Mouse (Mus musculus) forebrain, embryonic 14.5 days (tissue): ENCODE measurements around the gene Tbc1d10c. TPM values are rescaled to one million over a fixed set of nuclear protein-coding genes. Genes with fewer than 3 reads are reported as not detected.

Experiments used
- ATAC-seq: fragments of 200-750 bp; cut with Nextera tagmentation; 2 replicates; pipeline ENCODE4 v1.8.0; 2017; ENCODE audit warnings: mild to moderate bottlenecking, moderate library complexity
- DNase-seq: peaks from one replicate; pipeline ENCODE4 v3.0.0-alpha.2; 2015; ENCODE audit warnings: low spot score
- H3K27ac ChIP-seq: fragments of 300-500 bp; sonication (generic); 2 replicates; pipeline ENCODE4 v1.5.1; 2014; ENCODE audit warnings: low read depth, mild to moderate bottlenecking, control low read depth, low read length, moderate library complexity
- H3K27me3 ChIP-seq: fragments of 300-500 bp; sonication (generic); replicated peaks from 2 replicates; pipeline ENCODE4 v1.6.1; 2014; ENCODE audit warnings: low read length, control low read depth, mixed read lengths; ENCODE audit not compliant: control insufficient read depth, insufficient read depth
- H3K36me3 ChIP-seq: fragments of 300-500 bp; sonication (generic); 2 replicates; pipeline ENCODE4 v1.6.1; 2014; ENCODE audit warnings: low read length, control low read depth; ENCODE audit not compliant: control insufficient read depth, insufficient read depth
- H3K4me1 ChIP-seq: fragments of 300-500 bp; sonication (generic); 2 replicates; pipeline ENCODE4 v1.6.1; 2014; ENCODE audit warnings: antibody characterized with exemption, low read length, control low read depth; ENCODE audit not compliant: control insufficient read depth, insufficient read depth
- H3K4me2 ChIP-seq: fragments of 300-500 bp; sonication (generic); 2 replicates; pipeline ENCODE4 v1.6.1; 2014; ENCODE audit warnings: mild to moderate bottlenecking, control low read depth, low read length
- H3K4me3 ChIP-seq: fragments of 300-500 bp; sonication (generic); 2 replicates; pipeline ENCODE4 v1.5.1; 2014; ENCODE audit warnings: low read depth, low read length, control low read depth
- H3K9ac ChIP-seq: fragments of 300-500 bp; sonication (generic); 2 replicates; pipeline ENCODE4 v1.6.1; 2014; ENCODE audit warnings: mild to moderate bottlenecking, low read length, control low read depth, moderate library complexity
- H3K9me3 ChIP-seq: fragments of 300-500 bp; sonication (generic); replicated peaks from 2 replicates; pipeline ENCODE4 v1.6.1; 2016; ENCODE audit warnings: low read length, control low read depth, mixed read lengths; ENCODE audit not compliant: control insufficient read depth
- WGBS: fragments of 180-500 bp; shearing (Covaris S2); extraction: QIAGEN DNeasy Blood & Tissue Kit; methylation state at CpG from one replicate; pipeline ENCODE4 v1.1.7; 2014; 5-methylcytosine and 5-hydroxymethylcytosine counted together
- polyA plus RNA-seq: library from polyadenylated mRNA; unstranded; fragments of >200 nt; fragmentation: Nextera tagmentation; extraction: Ambion mirVana; gene quantifications from 2 replicates; pipeline ENCODE4 v1.2.1, GENCODE M21; 2014

Gene Tbc1d10c
- polyA plus RNA-seq, 1 experiment from 2014 or later = 0.52 TPM

- Histone ChIP-seq H3K4me3 (peak overlapping the region; percentile 68), H3K36me3 (peaks cover 25% of the 10 kb centered on the region), H3K27me3 (no peaks in the 10 kb centered on the region), H3K4me1 (peaks cover 10% of the 10 kb centered on the region), H3K4me2 (peak overlapping the region; percentile 97), H3K9me3 (no peaks in the 10 kb centered on the region), H3K27ac (peak overlapping the region; percentile 80), H3K9ac (peak overlapping the region; percentile 74)
- WGBS = 31% methylated on average over 4 of the region's 4 CpGs
- DNase-seq (no peak), ATAC-seq (peak; percentile 30; the same call in 1 of the 2 replicates)
Observed at GRCm38 (mm10) chr19:4163543-4163887, 27.6 kb downstream of the Tbc1d10c start.

- WGBS = 6% methylated on average over 42 of the region's 42 CpGs
- H3K4me2 ChIP-seq = peak within 1 kb of the TSS; percentile 97
Observed at GRCm38 (mm10) chr19:4162646-4163542, 28.2 kb downstream of the Tbc1d10c start, which contains the start of gene Rps6kb2. Gene Rps6kb2 (minus strand): TSS chr19:4163354.

GRCm38 (mm10) chr19:4159049-4159448, 32.0 kb downstream of the Tbc1d10c start:
- Histone ChIP-seq H3K4me3 (no peak overlapping the region), H3K9me3 (no peaks in the 10 kb centered on the region), H3K27me3 (no peaks in the 10 kb centered on the region), H3K4me1 (peaks cover 10% of the 10 kb centered on the region), H3K36me3 (peaks cover 56% of the 10 kb centered on the region), H3K27ac (no peak overlapping the region), H3K9ac (no peak overlapping the region), H3K4me2 (no peak overlapping the region)
- no peak for DNase-seq
- 95% methylated on average over 8 of the region's 8 CpGs for WGBS
- ATAC-seq = no peak

More at GRCm38 (mm10) chr19:4162646-4163542, 28.2 kb downstream of the Tbc1d10c start, which contains the start of gene Rps6kb2:
- Histone ChIP-seq H3K36me3 (peaks cover 31% of the 10 kb centered on the region), H3K27me3 (no peaks in the 10 kb centered on the region), H3K4me1 (peaks cover 10% of the 10 kb centered on the region), H3K4me3 (peak within 1 kb of the TSS; percentile 68), H3K9ac (peak within 1 kb of the TSS; percentile 74), H3K27ac (peak within 1 kb of the TSS; percentile 80), H3K9me3 (no peaks in the 10 kb centered on the region)
- ATAC-seq = peak; percentile 95
- DNase-seq = peak; percentile 99

- H3K36me3 ChIP-seq = peaks cover 74% of the 10 kb centered on the region
- ATAC-seq (no peak), DNase-seq (no peak)
- H3K4me1 ChIP-seq = no peaks in the 10 kb centered on the region
- H3K4me2 ChIP-seq = no peak overlapping the region
- H3K4me3 ChIP-seq = no peak overlapping the region
- no peaks in the 10 kb centered on the region for H3K27me3 ChIP-seq
- no peak overlapping the region for H3K27ac ChIP-seq
- no peaks in the 10 kb centered on the region for H3K9me3 ChIP-seq
- H3K9ac ChIP-seq = no peak overlapping the region
- 88% methylated on average over 12 of the region's 12 CpGs for WGBS
Observed at GRCm38 (mm10) chr19:4156771-4157170, 34.3 kb downstream of the Tbc1d10c start.

GRCm38 (mm10) chr19:4156073-4156579, 35.0 kb downstream of the Tbc1d10c start:
- H3K36me3 ChIP-seq = peaks cover 75% of the 10 kb centered on the region
- no peak overlapping the region for H3K9ac ChIP-seq
- no peak overlapping the region for H3K27ac ChIP-seq
- H3K27me3 ChIP-seq = no peaks in the 10 kb centered on the region
- ATAC-seq (no peak), DNase-seq (no peak)
- H3K4me3 ChIP-seq = no peak overlapping the region
- H3K9me3 ChIP-seq = no peaks in the 10 kb centered on the region
- no peaks in the 10 kb centered on the region for H3K4me1 ChIP-seq
- WGBS = 72% methylated on average over 20 of the region's 20 CpGs
- H3K4me2 ChIP-seq = no peak overlapping the region

GRCm38 (mm10) chr19:4155223-4156072, 35.6 kb downstream of the Tbc1d10c start:
- Histone ChIP-seq H3K4me3 (no peak overlapping the region), H3K27ac (no peak overlapping the region), H3K9me3 (no peaks in the 10 kb centered on the region), H3K36me3 (peaks cover 76% of the 10 kb centered on the region), H3K27me3 (no peaks in the 10 kb centered on the region), H3K9ac (no peak overlapping the region), H3K4me2 (no peak overlapping the region), H3K4me1 (no peaks in the 10 kb centered on the region)
- no peak for DNase-seq
- no peak for ATAC-seq
- WGBS = 63% methylated on average over 6 of the region's 6 CpGs

GRCm38 (mm10) chr19:4154437-4155222, 36.5 kb downstream of the Tbc1d10c start:
- Histone ChIP-seq H3K4me3 (no peak overlapping the region), H3K4me2 (no peak overlapping the region), H3K9me3 (no peaks in the 10 kb centered on the region), H3K4me1 (no peaks in the 10 kb centered on the region), H3K27me3 (no peaks in the 10 kb centered on the region), H3K36me3 (peaks cover 74% of the 10 kb centered on the region), H3K9ac (no peak overlapping the region), H3K27ac (no peak overlapping the region)
- ATAC-seq (no peak), DNase-seq (no peak)
- WGBS = 82% methylated on average over 13 of the region's 13 CpGs

- Histone ChIP-seq H3K9me3 (no peaks in the 10 kb centered on the region), H3K27me3 (no peaks in the 10 kb centered on the region), H3K9ac (no peak within 1 kb of the TSS), H3K4me1 (peaks cover 7% of the 10 kb centered on the region; the same call in 1 of the 2 replicates), H3K36me3 (peaks cover 61% of the 10 kb centered on the region), H3K4me2 (no peak within 1 kb of the TSS), H3K27ac (no peak within 1 kb of the TSS), H3K4me3 (no peak within 1 kb of the TSS)
- 81% methylated on average over 11 of the region's 11 CpGs for WGBS
- ATAC-seq (no peak), DNase-seq (no peak)
Observed at GRCm38 (mm10) chr19:4153232-4153654, 37.8 kb downstream of the Tbc1d10c start, which contains the start of gene Ptprcap. Gene Ptprcap (plus strand): TSS chr19:4153604.
